Mouse (Mus musculus): ENCODE results near the gene Gm21900. TPM values are rescaled to one million over a fixed set of nuclear protein-coding genes. Genes with fewer than 3 reads are reported as not detected.
"Not testable (repeated sequence)": the region's sequence is repeated elsewhere in the genome, so short reads cannot be mapped to it uniquely, and the experiment has no call there.

Gene Gm21900
- polyA plus RNA-seq (2012; fragmentation: generic; extraction: Trizol), result not detected

DNA sequence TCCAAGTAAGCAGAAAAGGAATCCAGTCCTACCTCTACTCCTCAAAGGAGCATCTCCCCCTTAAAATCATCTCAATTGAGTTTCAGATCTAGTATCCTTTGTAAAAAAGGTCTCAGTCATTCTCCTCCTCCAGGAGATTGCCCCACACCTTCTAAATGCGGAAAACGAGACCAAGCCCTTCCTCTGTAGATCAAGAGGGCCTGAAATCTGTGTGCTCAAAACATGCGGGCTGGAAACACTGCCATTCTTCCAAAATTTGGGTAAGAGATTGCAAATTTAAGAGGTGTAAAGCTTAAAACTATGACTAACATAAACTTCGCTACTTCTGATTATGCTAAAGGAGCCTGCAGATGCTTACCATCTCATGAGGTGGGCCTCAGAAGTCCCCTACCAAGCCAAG lies at the start of gene Gm21900:
Gene Gm21900 (plus strand): TSS at position 301 of the 400 bp plus-strand sequence.
- not testable (repeated sequence) for H3K4me3 ChIP-seq; H3K36me3 ChIP-seq (ENCODE audit: control insufficient read depth, insufficient read depth); H3ac ChIP-seq (ENCODE audit: control insufficient read depth, insufficient read length); H3K79me2 ChIP-seq (ENCODE audit: control insufficient read depth, insufficient read depth); H3K27me3 ChIP-seq (ENCODE audit: control insufficient read depth, insufficient read depth, insufficient read length); H3K4me2 ChIP-seq (ENCODE audit: low read depth)

DNA sequence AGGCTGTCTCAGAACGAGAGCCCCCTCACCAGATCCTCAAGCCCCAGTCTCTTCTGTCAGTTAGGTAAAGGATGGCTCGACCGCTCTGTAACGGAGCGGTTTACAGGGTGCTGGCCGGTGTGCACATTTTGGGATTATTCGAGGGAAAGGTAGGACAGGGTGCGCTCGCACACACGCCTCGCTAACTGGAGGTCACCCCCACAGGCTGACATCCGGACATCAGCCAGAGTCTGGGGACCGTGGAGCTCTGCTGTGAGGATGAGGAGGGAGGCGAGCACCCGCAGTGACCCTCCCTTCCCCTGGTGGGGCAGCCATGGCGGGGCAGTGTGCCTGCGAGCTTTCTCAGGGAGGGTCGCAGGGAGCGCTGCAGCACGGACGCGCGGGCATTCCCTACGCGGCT lies 27.4 kb downstream of the Gm21900 start:
- not testable (repeated sequence) for H3K79me2 ChIP-seq (ENCODE audit: control insufficient read depth, insufficient read depth); H3K4me3 ChIP-seq; H3K36me3 ChIP-seq (ENCODE audit: control insufficient read depth, insufficient read depth); H3K4me2 ChIP-seq (ENCODE audit: low read depth); H3K27me3 ChIP-seq (ENCODE audit: control insufficient read depth, insufficient read depth, insufficient read length); H3ac ChIP-seq (ENCODE audit: control insufficient read depth, insufficient read length)

Other genes starting within 250 kb of the Gm21900 start
- gene Gm28510, start 203.6 kb upstream of the Gm21900 start, polyA plus RNA-seq (2012; fragmentation: generic; extraction: Trizol), result not detected
- not detected for gene Gm20737, start 80.3 kb upstream of the Gm21900 start, polyA plus RNA-seq (2012; fragmentation: generic; extraction: Trizol)
- not detected for gene Gm21775, start 62.9 kb upstream of the Gm21900 start, polyA plus RNA-seq (2012; fragmentation: generic; extraction: Trizol)
- gene Gm20777, start 136.1 kb downstream of the Gm21900 start, polyA plus RNA-seq (2012; fragmentation: generic; extraction: Trizol), result not detected